Mouse (Mus musculus): ENCODE data around the gene Smpd2. TPM values are rescaled to one million over a fixed set of nuclear protein-coding genes. Genes with fewer than 3 reads are reported as not detected.

Smpd2 gene
- polyA plus RNA-seq, 1 experiment from 2014 or later = 36.0 TPM

- Histone ChIP-seq H3K9ac (ENCODE audit: low read depth, low read length) (no peak overlapping the region), H3K4me2 (ENCODE audit: low read depth, low read length) (no peak overlapping the region), H3K27ac (replicated peaks; ENCODE audit: low read depth, low read length) (no peak overlapping the region), H3K4me1 (ENCODE audit: control insufficient read depth, insufficient read depth, low read length) (no peaks in the 10 kb centered on the region), H3K27me3 (replicated peaks; ENCODE audit: control insufficient read depth, insufficient read depth, low read length) (no peaks in the 10 kb centered on the region), H3K4me3 (ENCODE audit: low read depth, low read length) (no peak overlapping the region), H3K36me3 (ENCODE audit: control insufficient read depth, insufficient read depth, low read length) (peaks cover 71% of the 10 kb centered on the region), H3K9me3 (ENCODE audit: control insufficient read depth, low read length) (no peaks in the 10 kb centered on the region)
- 70% methylated on average over 4 of the region's 4 CpGs for WGBS
- DNase-seq (ENCODE audit: low spot score) (no peak), ATAC-seq (ENCODE audit: low read depth) (no peak)
These were observed 30.2 kb downstream of the Smpd2 start for GRCm38 (mm10) chr10:41459990-41460389.

- ATAC-seq (ENCODE audit: low read depth) (no peak), DNase-seq (ENCODE audit: low spot score) (no peak)
- H3K27me3 ChIP-seq (replicated peaks; ENCODE audit: control insufficient read depth, insufficient read depth, low read length) = no peaks in the 10 kb centered on the region
- no peak overlapping the region for H3K4me3 ChIP-seq (ENCODE audit: low read depth, low read length)
- WGBS = 90% methylated on average over 3 of the region's 3 CpGs
- H3K9ac ChIP-seq (ENCODE audit: low read depth, low read length) = no peak overlapping the region
- no peak overlapping the region for H3K4me2 ChIP-seq (ENCODE audit: low read depth, low read length)
- H3K27ac ChIP-seq (replicated peaks; ENCODE audit: low read depth, low read length) = no peak overlapping the region
- H3K4me1 ChIP-seq (ENCODE audit: control insufficient read depth, insufficient read depth, low read length) = no peaks in the 10 kb centered on the region
- no peaks in the 10 kb centered on the region for H3K9me3 ChIP-seq (ENCODE audit: control insufficient read depth, low read length)
- peaks cover 49% of the 10 kb centered on the region for H3K36me3 ChIP-seq (ENCODE audit: control insufficient read depth, insufficient read depth, low read length)
These were observed 37.4 kb downstream of the Smpd2 start for GRCm38 (mm10) chr10:41452791-41453190.

GRCm38 (mm10) chr10:41451656-41452055, 38.5 kb downstream of the Smpd2 start:
- DNase-seq (ENCODE audit: low spot score) = no peak
- no peaks in the 10 kb centered on the region for H3K9me3 ChIP-seq (ENCODE audit: control insufficient read depth, low read length)
- no peak overlapping the region for H3K27ac ChIP-seq (replicated peaks; ENCODE audit: low read depth, low read length)
- no peak overlapping the region for H3K4me3 ChIP-seq (ENCODE audit: low read depth, low read length)
- H3K4me2 ChIP-seq (ENCODE audit: low read depth, low read length) = no peak overlapping the region
- ATAC-seq (ENCODE audit: low read depth) = no peak
- 94% methylated on average over 9 of the region's 9 CpGs for WGBS
- H3K27me3 ChIP-seq (replicated peaks; ENCODE audit: control insufficient read depth, insufficient read depth, low read length) = no peaks in the 10 kb centered on the region
- no peak overlapping the region for H3K9ac ChIP-seq (ENCODE audit: low read depth, low read length)
- H3K36me3 ChIP-seq (ENCODE audit: control insufficient read depth, insufficient read depth, low read length) = peaks cover 45% of the 10 kb centered on the region
- no peaks in the 10 kb centered on the region for H3K4me1 ChIP-seq (ENCODE audit: control insufficient read depth, insufficient read depth, low read length)

GRCm38 (mm10) chr10:41450780-41451522, 39.2 kb downstream of the Smpd2 start:
- Histone ChIP-seq H3K9ac (ENCODE audit: low read depth, low read length) (peak overlapping the region; percentile 87), H3K27me3 (replicated peaks; ENCODE audit: control insufficient read depth, insufficient read depth, low read length) (no peaks in the 10 kb centered on the region), H3K9me3 (ENCODE audit: control insufficient read depth, low read length) (no peaks in the 10 kb centered on the region), H3K27ac (replicated peaks; ENCODE audit: low read depth, low read length) (peak overlapping the region; percentile 80), H3K4me3 (ENCODE audit: low read depth, low read length) (peak overlapping the region; percentile 94), H3K4me1 (ENCODE audit: control insufficient read depth, insufficient read depth, low read length) (no peaks in the 10 kb centered on the region), H3K4me2 (ENCODE audit: low read depth, low read length) (peak overlapping the region; percentile 63), H3K36me3 (ENCODE audit: control insufficient read depth, insufficient read depth, low read length) (peaks cover 38% of the 10 kb centered on the region)
- WGBS = 53% methylated on average over 18 of the region's 18 CpGs
- no peak for ATAC-seq (ENCODE audit: low read depth)
- DNase-seq (ENCODE audit: low spot score) = no peak

- H3K4me2 ChIP-seq (ENCODE audit: low read depth, low read length) = peak within 1 kb of the TSS; percentile 63
- peak within 1 kb of the TSS; percentile 80 for H3K27ac ChIP-seq (replicated peaks; ENCODE audit: low read depth, low read length)
- under 1% methylated on average over 44 of the region's 49 CpGs for WGBS
- H3K27me3 ChIP-seq (replicated peaks; ENCODE audit: control insufficient read depth, insufficient read depth, low read length) = no peaks in the 10 kb centered on the region
- DNase-seq (ENCODE audit: low spot score) (peak; percentile 97), ATAC-seq (ENCODE audit: low read depth) (peak; percentile 94)
- H3K9me3 ChIP-seq (ENCODE audit: control insufficient read depth, low read length) = no peaks in the 10 kb centered on the region
- H3K4me1 ChIP-seq (ENCODE audit: control insufficient read depth, insufficient read depth, low read length) = no peaks in the 10 kb centered on the region
- H3K36me3 ChIP-seq (ENCODE audit: control insufficient read depth, insufficient read depth, low read length) = peaks cover 31% of the 10 kb centered on the region
- H3K4me3 ChIP-seq (ENCODE audit: low read depth, low read length) = peak within 1 kb of the TSS; percentile 94
- H3K9ac ChIP-seq (ENCODE audit: low read depth, low read length) = peak within 1 kb of the TSS; percentile 87
These were observed 40.0 kb downstream of the Smpd2 start, which contains the start of gene Zbtb24 for GRCm38 (mm10) chr10:41450137-41450670. Gene Zbtb24, plus strand, starts transcription at chr10:41450383.

GRCm38 (mm10) chr10:41449684-41450083, 40.5 kb downstream of the Smpd2 start:
- 10% methylated on average over 14 of the region's 14 CpGs for WGBS
- Histone ChIP-seq H3K9ac (ENCODE audit: low read depth, low read length) (peak overlapping the region; percentile 87), H3K9me3 (ENCODE audit: control insufficient read depth, low read length) (no peaks in the 10 kb centered on the region), H3K4me1 (ENCODE audit: control insufficient read depth, insufficient read depth, low read length) (no peaks in the 10 kb centered on the region), H3K27me3 (replicated peaks; ENCODE audit: control insufficient read depth, insufficient read depth, low read length) (no peaks in the 10 kb centered on the region), H3K4me2 (ENCODE audit: low read depth, low read length) (peak overlapping the region; percentile 55), H3K4me3 (ENCODE audit: low read depth, low read length) (peak overlapping the region; percentile 94), H3K27ac (replicated peaks; ENCODE audit: low read depth, low read length) (peak overlapping the region; percentile 54), H3K36me3 (ENCODE audit: control insufficient read depth, insufficient read depth, low read length) (peaks cover 26% of the 10 kb centered on the region)
- peak; percentile 69 for ATAC-seq (ENCODE audit: low read depth)
- DNase-seq (ENCODE audit: low spot score) = peak; percentile 24

GRCm38 (mm10) chr10:41448216-41448615, 42.0 kb downstream of the Smpd2 start:
- Histone ChIP-seq H3K9ac (ENCODE audit: low read depth, low read length) (no peak overlapping the region), H3K27ac (replicated peaks; ENCODE audit: low read depth, low read length) (no peak overlapping the region), H3K9me3 (ENCODE audit: control insufficient read depth, low read length) (no peaks in the 10 kb centered on the region), H3K4me1 (ENCODE audit: control insufficient read depth, insufficient read depth, low read length) (no peaks in the 10 kb centered on the region), H3K36me3 (ENCODE audit: control insufficient read depth, insufficient read depth, low read length) (peaks cover 12% of the 10 kb centered on the region), H3K4me3 (ENCODE audit: low read depth, low read length) (no peak overlapping the region), H3K27me3 (replicated peaks; ENCODE audit: control insufficient read depth, insufficient read depth, low read length) (no peaks in the 10 kb centered on the region), H3K4me2 (ENCODE audit: low read depth, low read length) (no peak overlapping the region)
- WGBS = 76% methylated on average over 1 of the region's 1 CpGs
- ATAC-seq (ENCODE audit: low read depth) (no peak), DNase-seq (ENCODE audit: low spot score) (no peak)

All from embryonic facial prominence, embryonic 14.5 days (tissue).